Mouse (Mus musculus) left cerebral cortex, postnatal 14 days (tissue): ENCODE data around the gene Gm4216. TPM values are rescaled to one million over a fixed set of nuclear protein-coding genes. Genes with fewer than 3 reads are reported as not detected.
"Not testable (repeated sequence)": the region's sequence is repeated elsewhere in the genome, so short reads cannot be mapped to it uniquely, and the experiment has no call there.

Experiments used
- DNase-seq, 2 experiments: peaks; one replicate each; pipeline ENCODE4 v3.0.0; 2021 to 2022; ENCODE audit warnings: low spot score in 2 of 2, mixed read lengths in 1 of 2
- intact Hi-C: fragments of 180-260 bp; cut with DNase I; formaldehyde crosslinking; loops from one replicate; pipeline ENCODE4 v1.15.1; 2025
- long read RNA-seq, 2 experiments: library from polyadenylated mRNA; stranded (forward); transcript quantifications; one replicate each; pipeline ENCODE4 v2.0.0; 2021
- total RNA-seq, 2 experiments: library from RNA; stranded (reverse); gene quantifications; 2 replicates each; pipeline ENCODE4 v1.2.3; 2021

The Gm4216 gene
- not detected for total RNA-seq
- long read RNA-seq, experiment 1 = 0 reads
- long read RNA-seq, experiment 2 = 0 reads

- DNase-seq, intact Hi-C loops: not testable (repeated sequence)
Measured at GRCm38 (mm10) chr7:23019823-23020222, at the start of gene Gm4216. Gene Gm4216, minus strand, starts transcription at chr7:23019923.

DNA sequence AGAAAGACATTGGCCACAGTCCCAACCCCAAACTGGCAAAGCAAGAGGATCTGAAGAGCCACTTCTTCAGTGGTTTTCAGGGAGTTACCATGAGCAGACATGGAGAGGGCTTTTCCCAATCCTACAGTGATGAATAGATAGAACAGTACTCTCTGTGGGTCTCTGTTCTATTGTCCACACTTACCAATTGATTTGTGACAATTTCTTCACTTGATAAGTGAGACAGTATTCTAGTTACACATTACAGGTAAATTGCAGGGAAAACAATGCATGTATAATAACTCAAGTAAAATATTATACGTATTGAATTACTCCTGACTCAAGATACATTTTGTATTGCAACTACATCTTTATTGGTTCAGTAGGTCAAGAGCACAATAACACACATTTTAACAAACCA lies 47.6 kb upstream of the Gm4216 start, which contains the start of gene Gm8720:
TSS of gene Gm8720 (minus strand) at position 101 of the 400 bp plus-strand sequence.
- intact Hi-C loops, DNase-seq: not testable (repeated sequence)

GRCm38 (mm10) chr7:23055240-23055639 lies 35.5 kb upstream of the Gm4216 start, which contains the start of gene Vmn1r163:
Gene Vmn1r163, plus strand, starts transcription at chr7:23055540.
- intact Hi-C loops, DNase-seq: not testable (repeated sequence)

- DNase-seq, intact Hi-C loops: not testable (repeated sequence)
Measured at GRCm38 (mm10) chr7:22984573-22984972, 35.1 kb downstream of the Gm4216 start, which contains the start of gene Gm4214. Gene Gm4214, minus strand, starts transcription at chr7:22984673.

Other genes starting within 250 kb of the Gm4216 start
- gene Vmn1r158, start 229.1 kb downstream of the Gm4216 start, total RNA-seq = not detected
- gene Vmn1r159, start 176.3 kb downstream of the Gm4216 start, total RNA-seq = not detected
- not detected for gene Vmn1r160, start 148.7 kb downstream of the Gm4216 start, total RNA-seq
- gene Gm4214, start 35.2 kb downstream of the Gm4216 start, total RNA-seq = not detected
- not detected for gene Vmn1r163, start 35.6 kb upstream of the Gm4216 start, total RNA-seq
- not detected for gene Gm8720, start 47.5 kb upstream of the Gm4216 start, total RNA-seq
- gene Gm10662, start 124.6 kb upstream of the Gm4216 start, total RNA-seq = not detected
- gene Vmn1r165, start 197.4 kb upstream of the Gm4216 start, total RNA-seq = not detected
- not detected for gene Vmn1r166, start 231.8 kb upstream of the Gm4216 start, total RNA-seq